Mouse (Mus musculus): ENCODE results near the gene Pola1.
A peak's percentile ranks its signal among the peaks of the same experiment; 100 is the strongest.

DNA sequence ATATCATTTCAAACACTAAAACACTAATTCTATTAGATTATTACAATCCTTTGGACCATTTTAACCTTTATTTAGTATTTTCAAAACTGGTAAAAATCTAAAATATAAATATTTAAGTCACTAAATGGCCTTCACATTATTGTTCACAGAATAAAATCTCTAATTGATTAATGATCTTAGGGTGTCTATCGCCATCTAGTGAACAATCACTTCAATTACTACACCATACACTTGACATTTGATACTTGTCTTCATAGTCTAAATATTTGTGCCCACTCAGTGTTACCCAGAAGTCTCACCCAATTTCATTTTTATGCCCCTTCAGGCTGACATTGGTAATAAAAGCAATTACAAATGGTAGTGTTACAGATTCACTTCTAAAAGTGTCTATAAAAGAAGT is 74.8 kb downstream of the Pola1 start:
- TF ChIP-seq EP300 (IDR thresholded peaks at IDR 0.05; ENCODE audit: low read depth) (no peak), CTCF (IDR thresholded peaks at IDR 0.05; ENCODE audit: low read depth) (peak; percentile 46)

Measured in liver, postnatal 0 days (tissue).